Mouse (Mus musculus) liver, embryonic 13.5 days (tissue): Measurements from ENCODE around the gene Gtpbp3. TPM values are rescaled to one million over a fixed set of nuclear protein-coding genes. Genes with fewer than 3 reads are reported as not detected.

Experiments
- ATAC-seq: fragments of 200-750 bp; cut with Nextera tagmentation; 2 replicates; pipeline ENCODE4 v1.8.0; 2017; ENCODE audit warnings: low read depth, mild to moderate bottlenecking, moderate number of reproducible peaks, moderate library complexity
- DNase-seq: peaks from one replicate; pipeline ENCODE4 v3.0.0; 2022
- H3K27ac ChIP-seq: fragments of 300-500 bp; sonication (generic); 2 replicates; pipeline ENCODE4 v1.5.1; 2015; ENCODE audit warnings: moderate library complexity, mild to moderate bottlenecking, inconsistent platforms
- H3K27me3 ChIP-seq: fragments of 300-500 bp; sonication (generic); 2 replicates; pipeline ENCODE4 v1.6.1; 2015; ENCODE audit warnings: mild to moderate bottlenecking, inconsistent platforms
- H3K36me3 ChIP-seq: fragments of 300-500 bp; sonication (generic); 2 replicates; pipeline ENCODE4 v1.6.1; 2015; ENCODE audit warnings: mild to moderate bottlenecking, inconsistent platforms
- H3K4me1 ChIP-seq: fragments of 300-500 bp; sonication (generic); replicated peaks from 2 replicates; pipeline ENCODE4 v1.6.1; 2015; ENCODE audit warnings: inconsistent platforms
- H3K4me2 ChIP-seq: fragments of 300-500 bp; sonication (generic); 2 replicates; pipeline ENCODE4 v1.6.1; 2015; ENCODE audit warnings: inconsistent platforms, mild to moderate bottlenecking, moderate library complexity
- H3K4me3 ChIP-seq: fragments of 300-500 bp; sonication (generic); replicated peaks from 2 replicates; pipeline ENCODE4 v1.5.1; 2015; ENCODE audit warnings: mild to moderate bottlenecking, inconsistent platforms
- H3K9ac ChIP-seq: fragments of 300-500 bp; sonication (generic); 2 replicates; pipeline ENCODE4 v1.6.1; 2015; ENCODE audit warnings: mild to moderate bottlenecking, inconsistent platforms
- H3K9me3 ChIP-seq: fragments of 300-500 bp; sonication (generic); replicated peaks from 2 replicates; pipeline ENCODE4 v1.6.1; 2016; ENCODE audit warnings: inconsistent platforms
- WGBS: fragments of 180-500 bp; shearing (Covaris S2); methylation state at CpG from one replicate; pipeline ENCODE4 v1.1.7; 2015; ENCODE audit not compliant: insufficient replicate concordance; 5-methylcytosine and 5-hydroxymethylcytosine counted together
- polyA plus RNA-seq: library from polyadenylated mRNA; unstranded; fragments of >200 nt; fragmentation: Nextera tagmentation; extraction: Ambion mirVana; gene quantifications from 2 replicates; pipeline ENCODE4 v1.2.1, GENCODE M21; 2015

The Gtpbp3 gene
- polyA plus RNA-seq = 6.8 and 7.3 TPM in 2 replicates

DNA sequence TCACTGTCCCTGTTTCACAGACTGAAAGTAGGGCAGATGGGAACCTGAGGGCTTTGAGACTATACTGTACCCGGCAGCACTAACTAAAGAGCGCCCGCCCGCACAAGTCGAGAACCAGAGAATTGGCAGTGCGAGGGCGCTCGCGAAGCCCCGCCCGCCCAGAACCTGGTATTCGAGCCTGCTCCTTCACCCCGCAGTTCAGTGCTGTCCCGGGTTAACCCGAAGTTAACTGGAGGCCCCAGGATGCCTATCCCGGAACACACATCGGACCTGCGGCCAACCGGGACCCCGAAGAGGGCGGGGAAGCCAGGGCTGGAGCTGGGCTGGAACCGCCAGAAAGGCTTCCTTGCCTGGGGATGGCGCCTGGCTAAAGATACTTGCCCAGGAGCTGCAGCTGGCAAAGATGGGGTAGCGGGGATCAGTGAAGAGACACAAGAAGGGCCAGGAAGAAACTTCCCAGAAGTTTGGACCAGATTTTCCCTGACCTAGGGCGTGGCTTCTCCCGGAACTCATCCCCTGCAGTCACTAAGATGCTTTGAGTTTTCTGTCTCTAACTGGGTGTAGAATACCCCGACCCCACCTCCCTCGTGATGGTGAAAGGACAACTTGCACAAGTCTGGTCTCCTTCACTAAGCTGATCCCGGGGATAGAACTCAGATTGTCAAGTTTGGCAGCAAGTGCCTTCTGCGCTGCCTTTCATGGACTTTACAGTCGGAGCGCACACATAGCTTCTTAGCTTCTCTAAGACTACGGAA is at the start of gene Gtpbp3:
Gene Gtpbp3 (plus strand): TSS at position 413 of the 755 bp plus-strand sequence.
- DNase-seq = peak; percentile 64
- H3K27ac ChIP-seq = peak within 1 kb of the TSS; percentile 79
- H3K36me3 ChIP-seq = peaks cover 30% of the 10 kb centered on the region
- H3K4me2 ChIP-seq = peak within 1 kb of the TSS; percentile 99
- H3K27me3 ChIP-seq = no peaks in the 10 kb centered on the region; the same call in 1 of the 2 replicates
- H3K9me3 ChIP-seq = no peaks in the 10 kb centered on the region
- peaks cover 55% of the 10 kb centered on the region for H3K4me1 ChIP-seq
- H3K9ac ChIP-seq = peak within 1 kb of the TSS; percentile 84
- peak within 1 kb of the TSS; percentile 83 for H3K4me3 ChIP-seq
- ATAC-seq = peak; percentile 44
- under 1% methylated on average over 33 of the region's 33 CpGs for WGBS

DNA sequence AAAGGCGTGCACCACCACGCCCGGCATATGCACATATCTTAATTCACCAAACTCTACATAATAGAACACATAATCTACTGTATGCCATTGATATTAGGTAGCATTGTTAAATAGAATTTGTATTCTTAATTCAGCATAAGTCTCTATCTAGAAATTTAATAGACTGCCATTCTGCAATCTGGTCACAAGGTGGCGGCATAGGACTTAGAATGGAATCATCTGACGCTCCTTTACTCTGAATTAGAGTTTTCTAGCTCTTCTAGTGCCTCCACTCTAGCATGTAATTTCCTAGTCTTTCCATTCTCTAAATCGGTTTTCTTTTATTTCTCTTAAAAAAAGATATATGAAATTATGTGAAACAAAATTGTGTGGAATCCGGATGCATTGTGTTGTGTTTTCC is 46.5 kb upstream of the Gtpbp3 start:
- DNase-seq (no peak), ATAC-seq (no peak)
- peaks cover 25% of the 10 kb centered on the region for H3K27me3 ChIP-seq
- no peaks in the 10 kb centered on the region for H3K36me3 ChIP-seq
- H3K27ac ChIP-seq = no peak overlapping the region
- WGBS = under 1% methylated on average over 7 of the region's 7 CpGs
- H3K4me3 ChIP-seq = no peak overlapping the region
- no peaks in the 10 kb centered on the region for H3K4me1 ChIP-seq
- H3K4me2 ChIP-seq = no peak overlapping the region
- no peaks in the 10 kb centered on the region for H3K9me3 ChIP-seq
- no peak overlapping the region for H3K9ac ChIP-seq

DNA sequence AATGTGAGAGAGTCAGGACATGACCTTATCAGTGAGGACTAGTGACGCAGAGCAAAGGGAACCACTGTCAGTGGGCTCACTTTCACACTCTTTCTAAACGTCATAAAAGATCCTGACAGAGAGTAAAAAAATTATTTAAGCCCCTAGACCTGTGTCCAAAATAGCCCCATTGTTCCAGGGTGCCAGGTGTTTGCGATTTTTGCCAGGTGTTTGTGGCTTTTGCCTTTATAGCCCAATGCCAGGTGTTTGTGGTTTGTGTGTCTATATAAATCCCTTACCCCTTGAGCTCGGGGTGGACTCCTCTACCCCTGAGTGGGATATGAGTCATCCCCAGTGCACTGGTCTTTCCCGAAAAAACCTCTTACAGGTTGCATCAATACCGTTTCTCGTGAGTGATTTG is 42.8 kb upstream of the Gtpbp3 start:
- Histone ChIP-seq H3K9me3 (no peaks in the 10 kb centered on the region), H3K27me3 (peaks cover 25% of the 10 kb centered on the region), H3K4me3 (no peak overlapping the region), H3K27ac (no peak overlapping the region), H3K4me2 (no peak overlapping the region), H3K36me3 (no peaks in the 10 kb centered on the region), H3K4me1 (no peaks in the 10 kb centered on the region), H3K9ac (no peak overlapping the region)
- DNase-seq (no peak), ATAC-seq (no peak)
- 62% methylated on average over 7 of the region's 7 CpGs for WGBS

DNA sequence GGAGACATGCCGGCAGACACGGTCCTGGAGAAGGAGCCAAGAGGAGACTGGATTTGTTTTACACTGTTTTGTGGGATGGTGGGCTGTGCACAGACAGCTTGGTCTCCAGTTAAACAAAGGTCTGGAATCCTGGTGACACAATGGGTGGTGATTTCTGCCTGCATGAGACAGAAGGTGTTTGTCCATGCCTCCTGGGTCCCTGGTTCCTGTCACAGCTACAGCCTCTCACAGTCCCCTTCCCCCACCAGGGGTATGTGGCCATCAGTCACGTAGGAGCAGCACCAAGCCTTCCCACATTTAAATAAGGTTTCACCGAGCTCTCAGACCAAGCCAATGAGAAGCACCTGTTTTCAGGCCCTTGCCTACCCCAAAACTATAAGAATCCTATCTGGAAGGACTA is 36.6 kb upstream of the Gtpbp3 start:
- H3K4me3 ChIP-seq = no peak overlapping the region
- DNase-seq (no peak), ATAC-seq (no peak)
- no peaks in the 10 kb centered on the region for H3K36me3 ChIP-seq
- H3K4me1 ChIP-seq = no peaks in the 10 kb centered on the region
- 56% methylated on average over 4 of the region's 4 CpGs for WGBS
- peaks cover 22% of the 10 kb centered on the region; the same call in 1 of the 2 replicates for H3K27me3 ChIP-seq
- H3K9me3 ChIP-seq = no peaks in the 10 kb centered on the region
- no peak overlapping the region for H3K27ac ChIP-seq
- no peak overlapping the region for H3K4me2 ChIP-seq
- no peak overlapping the region for H3K9ac ChIP-seq

DNA sequence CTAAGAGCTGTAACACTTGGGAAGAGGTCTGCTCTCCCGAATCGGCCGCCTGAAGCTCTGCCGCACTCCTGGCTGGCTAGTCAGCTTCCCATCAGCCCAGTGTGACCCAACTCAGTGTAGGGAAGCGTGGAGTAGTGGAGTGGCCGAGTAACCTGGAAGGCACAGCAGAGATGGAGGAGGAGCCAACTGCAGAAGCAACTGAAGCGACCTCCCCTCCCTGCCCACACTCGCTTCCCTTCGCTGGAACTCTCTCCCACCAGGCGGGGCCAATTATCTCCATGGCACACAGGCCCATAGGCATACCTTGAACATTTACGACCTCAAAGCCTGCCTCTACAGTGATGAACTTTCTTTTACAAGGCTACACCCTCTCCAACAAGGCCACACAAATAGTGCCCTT is 36.1 kb upstream of the Gtpbp3 start:
- no peak overlapping the region for H3K4me3 ChIP-seq
- H3K4me1 ChIP-seq = peaks cover 2% of the 10 kb centered on the region
- H3K27ac ChIP-seq = no peak overlapping the region
- DNase-seq (no peak), ATAC-seq (no peak)
- no peak overlapping the region for H3K9ac ChIP-seq
- no peak overlapping the region for H3K4me2 ChIP-seq
- no peaks in the 10 kb centered on the region for H3K9me3 ChIP-seq
- peaks cover 22% of the 10 kb centered on the region; the same call in 1 of the 2 replicates for H3K27me3 ChIP-seq
- no peaks in the 10 kb centered on the region for H3K36me3 ChIP-seq
- 39% methylated on average over 11 of the region's 11 CpGs for WGBS

DNA sequence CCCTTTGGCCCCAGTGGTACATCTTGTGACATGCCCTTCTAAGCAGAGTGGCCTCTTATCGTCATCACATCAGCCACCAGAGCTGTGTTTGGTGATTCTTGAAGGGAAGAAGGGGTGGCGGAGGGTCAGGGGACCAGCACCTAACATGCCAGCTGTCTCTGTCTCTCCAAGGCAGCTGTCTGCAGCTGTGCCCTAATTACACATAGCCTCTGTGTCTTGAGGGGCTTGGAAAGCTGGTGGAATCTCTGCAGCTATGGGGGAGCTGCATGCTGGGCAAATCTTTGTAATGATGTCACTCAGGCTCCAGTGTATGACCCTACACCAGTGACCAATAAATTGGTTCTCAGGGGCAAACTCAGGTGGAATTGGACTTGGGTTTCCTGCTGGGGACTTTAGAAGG is 35.2 kb upstream of the Gtpbp3 start:
- no peak for DNase-seq
- no peak overlapping the region for H3K4me2 ChIP-seq
- no peak overlapping the region for H3K9ac ChIP-seq
- H3K4me3 ChIP-seq = no peak overlapping the region
- H3K36me3 ChIP-seq = no peaks in the 10 kb centered on the region
- no peak for ATAC-seq
- H3K27ac ChIP-seq = no peak overlapping the region
- WGBS = 50% methylated on average over 2 of the region's 2 CpGs
- H3K9me3 ChIP-seq = no peaks in the 10 kb centered on the region
- peaks cover 22% of the 10 kb centered on the region; the same call in 1 of the 2 replicates for H3K27me3 ChIP-seq
- H3K4me1 ChIP-seq = peaks cover 11% of the 10 kb centered on the region

DNA sequence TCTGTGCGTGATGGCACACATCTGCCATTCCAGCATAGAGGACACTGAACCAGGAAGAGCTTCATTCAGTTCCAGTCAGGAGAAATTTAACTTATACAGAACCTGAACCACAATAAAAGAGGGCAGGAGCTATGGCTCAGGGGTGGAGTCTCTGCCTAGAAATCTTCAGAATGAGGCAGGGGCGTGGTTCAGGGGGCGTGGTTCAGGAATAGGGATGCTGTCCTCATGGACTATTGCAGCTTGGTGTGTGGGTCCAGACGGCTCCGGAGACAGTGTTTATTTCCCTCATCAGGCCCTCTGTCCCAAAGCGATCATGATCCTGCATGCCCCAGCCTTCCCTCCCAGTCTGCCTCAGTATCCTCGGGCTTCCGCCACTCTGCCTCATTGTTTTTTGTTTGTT is 33.2 kb upstream of the Gtpbp3 start:
- Histone ChIP-seq H3K27me3 (peaks cover 22% of the 10 kb centered on the region; the same call in 1 of the 2 replicates), H3K9ac (no peak overlapping the region), H3K4me3 (no peak overlapping the region), H3K4me2 (no peak overlapping the region), H3K9me3 (no peaks in the 10 kb centered on the region), H3K4me1 (peaks cover 15% of the 10 kb centered on the region), H3K36me3 (peaks cover 4% of the 10 kb centered on the region; the same call in 1 of the 2 replicates), H3K27ac (no peak overlapping the region)
- no peak for ATAC-seq
- WGBS = 74% methylated on average over 8 of the region's 8 CpGs
- no peak for DNase-seq

DNA sequence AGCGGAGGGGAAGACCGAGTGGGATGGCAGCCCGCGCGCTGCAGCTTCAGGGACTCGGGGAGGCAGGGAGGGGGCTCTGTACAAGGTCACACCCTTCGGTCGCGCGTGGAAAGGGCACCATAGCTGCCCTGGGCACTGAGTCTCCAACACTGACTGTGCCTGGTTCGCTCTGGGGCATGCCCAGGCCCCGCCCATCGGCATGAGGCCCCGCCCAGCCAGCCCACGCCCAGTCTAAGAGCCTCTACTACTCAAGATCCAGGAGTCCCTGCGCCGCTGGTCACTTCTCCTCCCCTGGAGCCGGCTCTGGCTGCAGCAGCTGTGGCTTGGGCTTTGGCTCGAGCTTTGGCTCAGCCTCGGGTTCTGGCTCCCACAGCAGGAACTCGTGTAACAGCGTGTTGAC is 31.0 kb upstream of the Gtpbp3 start:
- Histone ChIP-seq H3K9ac (no peak overlapping the region), H3K36me3 (peaks cover 16% of the 10 kb centered on the region), H3K27ac (no peak overlapping the region), H3K4me2 (no peak overlapping the region), H3K9me3 (no peaks in the 10 kb centered on the region; the same call in 1 of the 2 replicates), H3K27me3 (peaks cover 20% of the 10 kb centered on the region; the same call in 1 of the 2 replicates), H3K4me3 (no peak overlapping the region), H3K4me1 (peaks cover 15% of the 10 kb centered on the region)
- DNase-seq = peak; percentile 60
- 31% methylated on average over 22 of the region's 22 CpGs for WGBS
- peak; percentile 61 for ATAC-seq

DNA sequence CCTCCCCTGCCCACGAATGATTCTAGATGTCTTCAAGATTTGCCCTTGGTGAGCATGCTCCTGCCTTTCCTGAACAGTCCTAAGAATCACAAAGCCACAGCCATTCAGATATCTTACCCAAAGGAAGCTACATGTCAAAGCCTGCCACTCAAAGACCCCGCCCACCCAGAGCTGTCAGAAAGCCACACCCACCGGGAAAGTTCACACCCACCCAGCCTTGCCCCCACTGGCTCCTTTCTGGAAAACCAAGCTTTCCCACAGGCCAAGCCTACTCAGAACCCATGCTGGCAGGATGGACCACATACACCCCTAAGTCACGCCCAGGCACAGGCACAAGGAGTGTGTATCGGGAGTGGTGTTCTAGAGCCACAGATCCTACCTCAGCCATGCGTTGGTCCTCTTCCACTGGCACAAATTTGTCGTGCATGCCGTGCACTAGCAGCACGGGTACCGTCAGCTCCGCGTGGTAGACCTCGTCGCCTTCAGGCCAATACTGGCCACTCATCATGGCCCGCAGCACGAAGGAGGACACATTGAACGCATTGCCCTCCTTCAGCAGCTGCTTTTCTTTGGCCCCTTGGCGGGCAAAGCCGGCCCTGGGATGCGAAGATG is 30.1 kb upstream of the Gtpbp3 start:
- Histone ChIP-seq H3K4me3 (no peak overlapping the region), H3K4me2 (no peak overlapping the region), H3K36me3 (peaks cover 16% of the 10 kb centered on the region), H3K4me1 (peaks cover 22% of the 10 kb centered on the region), H3K9ac (no peak overlapping the region), H3K9me3 (no peaks in the 10 kb centered on the region; the same call in 1 of the 2 replicates), H3K27ac (no peak overlapping the region), H3K27me3 (peaks cover 18% of the 10 kb centered on the region; the same call in 1 of the 2 replicates)
- WGBS = 65% methylated on average over 20 of the region's 20 CpGs
- no peak for DNase-seq
- no peak for ATAC-seq

DNA sequence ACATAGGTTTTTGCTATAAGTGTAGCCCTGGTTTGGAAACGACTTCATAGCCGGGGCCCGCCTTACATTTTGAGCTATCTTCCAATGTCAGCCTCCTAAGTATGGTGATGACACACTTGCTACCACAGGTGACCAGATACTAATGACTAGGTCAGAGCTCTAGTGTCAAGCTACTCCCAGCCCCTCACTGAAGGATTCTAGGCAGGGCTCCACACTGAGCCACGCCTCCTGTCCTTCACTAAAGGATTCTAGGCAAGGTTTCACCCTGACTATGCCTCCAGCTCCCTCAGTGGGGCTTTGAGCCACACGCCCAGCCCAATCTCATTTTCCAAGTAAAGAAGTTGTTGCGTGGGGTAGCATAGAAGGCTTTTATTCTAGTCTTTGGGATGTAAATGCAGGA is 27.2 kb upstream of the Gtpbp3 start:
- 88% methylated on average over 6 of the region's 6 CpGs for WGBS
- no peak for ATAC-seq
- H3K9ac ChIP-seq = no peak overlapping the region
- H3K4me3 ChIP-seq = no peak overlapping the region
- peaks cover 14% of the 10 kb centered on the region; the same call in 1 of the 2 replicates for H3K27me3 ChIP-seq
- peaks cover 43% of the 10 kb centered on the region for H3K4me1 ChIP-seq
- peaks cover 17% of the 10 kb centered on the region for H3K36me3 ChIP-seq
- H3K9me3 ChIP-seq = no peaks in the 10 kb centered on the region; the same call in 1 of the 2 replicates
- no peak overlapping the region for H3K4me2 ChIP-seq
- no peak for DNase-seq
- H3K27ac ChIP-seq = no peak overlapping the region

DNA sequence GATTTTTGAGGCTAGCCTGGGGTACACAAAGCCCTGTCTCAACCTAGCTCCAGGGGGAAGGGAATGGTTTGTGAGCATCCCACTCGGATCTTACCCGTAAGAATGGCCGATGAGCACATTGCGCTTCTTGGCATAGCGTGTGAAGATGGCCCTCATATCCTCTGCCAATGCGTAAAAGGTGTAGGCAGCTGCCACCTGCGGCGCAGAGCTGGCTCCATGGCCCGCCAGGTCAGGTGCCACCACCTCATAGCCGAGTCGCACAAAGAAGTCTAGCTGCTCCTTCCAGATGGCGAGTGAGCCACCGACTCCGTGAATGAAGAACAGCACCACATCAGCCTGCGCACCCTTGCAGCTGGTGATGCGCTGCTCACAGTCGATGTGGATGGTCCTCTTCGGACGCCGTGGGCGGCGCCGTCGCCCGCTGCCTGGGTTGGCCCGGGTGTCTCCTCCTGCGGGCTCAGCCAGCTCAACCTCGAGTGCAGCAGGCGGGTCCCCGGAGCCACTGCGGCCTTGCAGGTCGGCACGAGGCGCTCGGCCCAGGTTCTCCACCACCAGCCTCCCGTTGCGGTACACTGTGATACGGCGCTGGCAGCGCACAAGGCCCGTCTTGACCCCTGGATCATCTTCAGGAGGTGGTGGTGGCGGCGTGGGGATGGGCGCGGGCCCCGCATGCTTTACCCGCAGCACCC is 26.6 kb upstream of the Gtpbp3 start:
- Histone ChIP-seq H3K4me1 (peaks cover 49% of the 10 kb centered on the region), H3K36me3 (peaks cover 22% of the 10 kb centered on the region), H3K27ac (no peak overlapping the region), H3K4me3 (no peak overlapping the region), H3K9me3 (no peaks in the 10 kb centered on the region; the same call in 1 of the 2 replicates), H3K9ac (no peak overlapping the region), H3K27me3 (peaks cover 12% of the 10 kb centered on the region; the same call in 1 of the 2 replicates), H3K4me2 (no peak overlapping the region)
- ATAC-seq = no peak
- DNase-seq = no peak
- WGBS = 86% methylated on average over 47 of the region's 47 CpGs
